Mouse (Mus musculus) cortical plate, adult 2 months (tissue): ENCODE results near the gene Tmem102.

Experiments used
- CTCF ChIP-seq: fragments of 200-500 bp; IDR thresholded peaks from 2 replicates; pipeline ENCODE4 v1.5.1; 2011; ENCODE audit warnings: mild to moderate bottlenecking, control low read depth, low read length; ENCODE audit not compliant: insufficient read depth; ENCODE audit errors: extremely low read depth
- POLR2A ChIP-seq: fragments of 200-500 bp; IDR thresholded peaks from 2 replicates; pipeline ENCODE4 v1.6.1; 2011; ENCODE audit warnings: mild to moderate bottlenecking, low read length, control low read depth; ENCODE audit not compliant: insufficient read depth; ENCODE audit errors: extremely low read depth

DNA sequence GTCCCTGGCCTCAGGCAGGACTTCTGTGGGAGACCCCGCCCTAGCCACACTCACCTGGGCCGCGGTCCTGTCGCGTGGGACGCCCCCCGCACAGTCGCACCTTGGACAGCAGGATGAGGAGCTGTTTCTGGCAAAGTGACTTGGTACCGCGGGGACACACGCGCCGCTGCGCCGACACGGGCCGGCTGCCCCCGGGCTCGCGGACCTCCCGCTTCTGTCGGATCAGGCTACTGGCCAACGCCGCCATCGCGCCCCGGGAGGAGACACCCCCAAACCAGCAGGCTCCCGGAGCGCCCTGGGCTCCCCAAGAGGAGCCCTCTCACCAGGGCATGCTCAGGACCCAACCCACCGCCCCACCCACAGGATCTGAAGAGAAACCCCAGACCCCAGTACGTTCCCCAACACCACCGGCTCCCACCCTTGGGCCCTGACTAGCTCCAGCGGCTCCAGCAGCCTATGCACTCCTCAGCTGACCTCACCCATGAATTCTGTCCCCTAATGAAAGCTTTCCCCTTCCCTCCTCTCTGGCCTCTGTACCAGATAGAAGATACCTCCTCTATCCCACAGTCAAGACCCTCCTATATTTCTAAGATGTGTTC lies 3.9 kb downstream of the Tmem102 start, which contains the start of gene Fgf11:
- TF ChIP-seq POLR2A (no peak), CTCF (no peak)
